Mouse (Mus musculus): ENCODE data around the gene Snapc3. TPM values are rescaled to one million over a fixed set of nuclear protein-coding genes. Genes with fewer than 3 reads are reported as not detected.

Gene Snapc3
- polyA plus RNA-seq (2015; fragmentation: Nextera tagmentation; extraction: Ambion mirVana): 60.6 and 65.0 TPM in 2 replicates

DNA sequence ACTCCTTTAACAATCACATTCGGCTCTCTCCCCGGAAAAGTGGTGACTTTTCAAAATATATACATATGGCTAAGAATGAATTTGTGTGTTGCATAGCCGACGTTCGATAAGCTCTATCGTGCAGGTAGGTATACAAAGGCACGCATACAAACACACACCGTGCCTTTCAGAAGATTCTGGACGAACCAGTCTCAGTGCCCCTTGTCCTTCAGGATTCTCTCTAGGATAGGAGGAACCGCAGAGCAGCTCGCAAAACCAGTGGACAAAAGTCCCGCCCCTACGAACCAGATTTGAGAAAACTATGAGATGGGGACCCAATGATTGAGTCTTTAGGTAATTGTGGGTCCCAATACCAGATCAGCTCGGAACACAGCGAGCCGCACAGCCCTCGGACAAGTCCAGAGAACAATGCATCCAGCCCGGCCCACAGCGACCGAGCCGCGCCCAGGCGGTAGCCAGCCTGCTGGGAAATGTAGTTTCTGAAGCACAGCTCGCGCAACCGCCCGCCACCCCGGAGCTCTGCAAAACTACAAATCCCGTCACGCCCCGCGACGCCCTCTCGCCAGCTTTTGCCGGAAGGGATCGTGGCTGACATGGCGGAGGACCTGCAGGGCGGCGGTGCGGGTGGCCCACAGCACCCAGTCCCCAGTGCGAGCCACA is at the start of gene Snapc3:
Gene Snapc3, plus strand, starts transcription at position 565 of the 660 bp plus-strand sequence.
- peak within 1 kb of the TSS; percentile 91 for H3K27ac ChIP-seq (replicated peaks)
- H3K4me2 ChIP-seq: peak within 1 kb of the TSS; percentile 68
- peaks cover 16% of the 10 kb centered on the region for H3K4me1 ChIP-seq (replicated peaks)
- H3K9ac ChIP-seq: peak within 1 kb of the TSS; percentile 95
- no peaks in the 10 kb centered on the region for H3K9me3 ChIP-seq
- no peaks in the 10 kb centered on the region for H3K27me3 ChIP-seq
- peak within 1 kb of the TSS; percentile 95 for H3K4me3 ChIP-seq
- no peaks in the 10 kb centered on the region; the same call in 1 of the 2 replicates for H3K36me3 ChIP-seq
- 2% methylated on average over 41 of the region's 41 CpGs for WGBS
- ATAC-seq (ENCODE audit: low FRiP score, low read depth): peak; percentile 100

- ATAC-seq (ENCODE audit: low FRiP score, low read depth): no peak
- no peaks in the 10 kb centered on the region for H3K27me3 ChIP-seq
- H3K4me2 ChIP-seq: no peak overlapping the region
- WGBS: 62% methylated on average over 4 of the region's 4 CpGs
- H3K36me3 ChIP-seq: no peaks in the 10 kb centered on the region
- no peaks in the 10 kb centered on the region for H3K4me1 ChIP-seq (replicated peaks)
- no peak overlapping the region for H3K27ac ChIP-seq (replicated peaks)
- H3K9me3 ChIP-seq: no peaks in the 10 kb centered on the region
- no peak overlapping the region for H3K9ac ChIP-seq
- no peak overlapping the region for H3K4me3 ChIP-seq
Measured at GRCm38 (mm10) chr4:83373381-83373780, 44.1 kb upstream of the Snapc3 start.

DNA sequence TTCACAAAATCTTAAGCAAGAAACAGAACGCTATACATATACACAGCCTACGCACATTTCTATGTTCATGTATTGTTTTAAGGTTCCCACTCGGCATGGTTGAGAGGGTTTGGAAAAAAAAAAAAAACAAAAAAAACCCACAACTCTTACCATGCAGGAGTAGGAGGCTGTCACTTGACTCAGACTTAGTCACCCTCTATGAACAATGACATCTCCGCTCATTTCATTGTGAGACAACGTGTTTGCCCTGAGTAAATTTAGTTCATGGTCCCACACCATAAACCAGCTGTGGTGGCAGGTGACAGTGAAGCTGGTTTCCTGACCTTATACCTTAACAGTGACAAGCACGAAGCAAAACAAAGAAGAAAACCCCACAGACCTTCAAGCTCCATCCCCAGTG is 41.9 kb upstream of the Snapc3 start:
- Histone ChIP-seq H3K9ac (no peak overlapping the region), H3K9me3 (no peaks in the 10 kb centered on the region), H3K4me3 (no peak overlapping the region), H3K27me3 (no peaks in the 10 kb centered on the region), H3K27ac (replicated peaks) (no peak overlapping the region), H3K4me2 (no peak overlapping the region), H3K4me1 (replicated peaks) (no peaks in the 10 kb centered on the region), H3K36me3 (no peaks in the 10 kb centered on the region)
- ATAC-seq (ENCODE audit: low FRiP score, low read depth): no peak
- 87% methylated on average over 6 of the region's 6 CpGs for WGBS

DNA sequence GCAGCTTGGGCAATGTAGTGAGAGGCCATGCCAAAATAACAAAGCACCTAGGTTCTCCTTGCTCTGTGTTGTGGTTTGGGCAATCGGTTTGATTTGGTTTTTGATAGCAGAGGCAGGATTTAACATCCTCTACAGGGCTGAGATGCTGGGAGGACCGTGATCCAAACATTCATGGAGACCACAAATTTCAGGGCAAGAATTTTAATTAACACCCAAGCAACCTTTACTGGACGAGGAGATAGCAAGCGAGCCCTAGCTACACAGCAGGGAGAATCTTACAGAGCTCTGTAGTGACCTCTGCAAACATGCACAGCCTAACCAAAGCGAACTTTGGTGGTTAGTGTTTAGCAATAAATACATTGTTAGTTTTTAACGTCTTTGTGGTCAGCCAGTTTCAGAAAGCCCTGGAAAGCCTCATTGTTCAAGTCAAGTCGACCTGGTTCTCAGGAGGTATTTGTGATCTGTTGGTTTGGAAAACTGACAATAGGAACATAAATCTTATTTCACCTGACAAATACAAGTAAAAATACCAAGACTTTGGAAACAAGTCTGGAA is 41.0 kb upstream of the Snapc3 start:
- H3K27me3 ChIP-seq: no peaks in the 10 kb centered on the region
- 75% methylated on average over 7 of the region's 7 CpGs for WGBS

GRCm38 (mm10) chr4:83379036-83379435 is 38.5 kb upstream of the Snapc3 start:
- Histone ChIP-seq H3K4me3 (no peak overlapping the region), H3K36me3 (no peaks in the 10 kb centered on the region), H3K9ac (no peak overlapping the region), H3K27ac (replicated peaks) (no peak overlapping the region), H3K4me1 (replicated peaks) (no peaks in the 10 kb centered on the region), H3K27me3 (no peaks in the 10 kb centered on the region), H3K4me2 (no peak overlapping the region), H3K9me3 (no peaks in the 10 kb centered on the region)
- no peak for ATAC-seq (ENCODE audit: low FRiP score, low read depth)

More for the DNA sequence above, 41.0 kb upstream of the Snapc3 start:
- H3K9me3 ChIP-seq: no peaks in the 10 kb centered on the region
- H3K9ac ChIP-seq: no peak overlapping the region
- no peaks in the 10 kb centered on the region for H3K4me1 ChIP-seq (replicated peaks)
- no peak overlapping the region for H3K4me2 ChIP-seq
- H3K27ac ChIP-seq (replicated peaks): no peak overlapping the region
- no peaks in the 10 kb centered on the region for H3K36me3 ChIP-seq
- no peak overlapping the region for H3K4me3 ChIP-seq
- ATAC-seq (ENCODE audit: low FRiP score, low read depth): no peak

GRCm38 (mm10) chr4:83379746-83380145 is 37.8 kb upstream of the Snapc3 start:
- H3K4me3 ChIP-seq: no peak overlapping the region
- 88% methylated on average over 6 of the region's 6 CpGs for WGBS
- H3K36me3 ChIP-seq: no peaks in the 10 kb centered on the region
- H3K4me1 ChIP-seq (replicated peaks): no peaks in the 10 kb centered on the region
- H3K27ac ChIP-seq (replicated peaks): no peak overlapping the region
- H3K4me2 ChIP-seq: no peak overlapping the region
- no peaks in the 10 kb centered on the region for H3K27me3 ChIP-seq
- ATAC-seq (ENCODE audit: low FRiP score, low read depth): no peak
- no peaks in the 10 kb centered on the region for H3K9me3 ChIP-seq
- no peak overlapping the region for H3K9ac ChIP-seq

GRCm38 (mm10) chr4:83380266-83380665 is 37.3 kb upstream of the Snapc3 start:
- Histone ChIP-seq H3K4me1 (replicated peaks) (no peaks in the 10 kb centered on the region), H3K27ac (replicated peaks) (no peak overlapping the region), H3K36me3 (no peaks in the 10 kb centered on the region), H3K27me3 (no peaks in the 10 kb centered on the region), H3K4me3 (no peak overlapping the region), H3K9me3 (no peaks in the 10 kb centered on the region), H3K9ac (no peak overlapping the region), H3K4me2 (no peak overlapping the region)
- no peak for ATAC-seq (ENCODE audit: low FRiP score, low read depth)
- 76% methylated on average over 4 of the region's 4 CpGs for WGBS

- Histone ChIP-seq H3K9me3 (no peaks in the 10 kb centered on the region), H3K4me3 (no peak overlapping the region), H3K9ac (no peak overlapping the region), H3K36me3 (no peaks in the 10 kb centered on the region), H3K27me3 (no peaks in the 10 kb centered on the region), H3K27ac (replicated peaks) (no peak overlapping the region), H3K4me2 (no peak overlapping the region), H3K4me1 (replicated peaks) (no peaks in the 10 kb centered on the region)
- no peak for ATAC-seq (ENCODE audit: low FRiP score, low read depth)
- WGBS: 50% methylated on average over 6 of the region's 6 CpGs
Measured at GRCm38 (mm10) chr4:83383899-83384490, 33.5 kb upstream of the Snapc3 start.

GRCm38 (mm10) chr4:83385091-83385490 is 32.4 kb upstream of the Snapc3 start:
- H3K9me3 ChIP-seq: no peaks in the 10 kb centered on the region
- H3K4me3 ChIP-seq: no peak overlapping the region
- H3K9ac ChIP-seq: no peak overlapping the region
- no peak overlapping the region for H3K4me2 ChIP-seq
- no peaks in the 10 kb centered on the region for H3K27me3 ChIP-seq
- no peak overlapping the region for H3K27ac ChIP-seq (replicated peaks)
- no peak for ATAC-seq (ENCODE audit: low FRiP score, low read depth)
- H3K36me3 ChIP-seq: no peaks in the 10 kb centered on the region
- no peaks in the 10 kb centered on the region for H3K4me1 ChIP-seq (replicated peaks)

- Histone ChIP-seq H3K9ac (no peak overlapping the region), H3K27me3 (no peaks in the 10 kb centered on the region), H3K9me3 (no peaks in the 10 kb centered on the region), H3K36me3 (no peaks in the 10 kb centered on the region), H3K4me3 (no peak overlapping the region), H3K4me2 (no peak overlapping the region), H3K4me1 (replicated peaks) (no peaks in the 10 kb centered on the region), H3K27ac (replicated peaks) (no peak overlapping the region)
- WGBS: 60% methylated on average over 2 of the region's 2 CpGs
- no peak for ATAC-seq (ENCODE audit: low FRiP score, low read depth)
Measured at GRCm38 (mm10) chr4:83390551-83390950, 27.0 kb upstream of the Snapc3 start.

DNA sequence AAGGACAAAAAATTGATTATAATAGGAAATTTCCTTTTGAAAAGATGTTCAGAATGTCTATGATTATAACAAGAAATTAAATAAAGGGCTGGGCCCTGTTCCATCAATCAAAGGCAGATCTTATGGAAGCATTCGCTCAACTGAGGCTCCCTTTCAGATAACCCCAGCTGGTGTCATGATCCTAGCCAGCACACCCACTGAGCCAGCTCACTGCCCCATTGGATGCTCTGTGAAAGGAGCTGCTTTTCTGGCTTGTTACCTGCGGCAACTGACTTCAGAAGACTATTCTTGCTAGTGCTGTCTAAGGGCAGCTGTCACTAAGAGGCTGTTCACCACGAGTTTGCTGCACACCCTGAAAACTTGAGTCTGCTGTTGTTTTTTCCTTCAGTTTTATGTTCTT is 25.6 kb upstream of the Snapc3 start:
- Histone ChIP-seq H3K27me3 (no peaks in the 10 kb centered on the region), H3K27ac (replicated peaks) (no peak overlapping the region), H3K9me3 (no peaks in the 10 kb centered on the region), H3K36me3 (no peaks in the 10 kb centered on the region), H3K9ac (no peak overlapping the region), H3K4me3 (no peak overlapping the region), H3K4me2 (no peak overlapping the region), H3K4me1 (replicated peaks) (no peaks in the 10 kb centered on the region)
- WGBS: 17% methylated on average over 3 of the region's 3 CpGs
- ATAC-seq (ENCODE audit: low FRiP score, low read depth): no peak

GRCm38 (mm10) chr4:83393733-83394132 is 23.8 kb upstream of the Snapc3 start:
- no peak overlapping the region for H3K27ac ChIP-seq (replicated peaks)
- H3K27me3 ChIP-seq: no peaks in the 10 kb centered on the region
- no peak overlapping the region for H3K4me2 ChIP-seq
- no peaks in the 10 kb centered on the region for H3K9me3 ChIP-seq
- no peak for ATAC-seq (ENCODE audit: low FRiP score, low read depth)
- 90% methylated on average over 1 of the region's 1 CpGs for WGBS
- H3K4me1 ChIP-seq (replicated peaks): no peaks in the 10 kb centered on the region
- no peak overlapping the region for H3K9ac ChIP-seq
- H3K36me3 ChIP-seq: no peaks in the 10 kb centered on the region
- no peak overlapping the region for H3K4me3 ChIP-seq
